Mouse (Mus musculus): ENCODE data around the gene Nfkb1.

DNA sequence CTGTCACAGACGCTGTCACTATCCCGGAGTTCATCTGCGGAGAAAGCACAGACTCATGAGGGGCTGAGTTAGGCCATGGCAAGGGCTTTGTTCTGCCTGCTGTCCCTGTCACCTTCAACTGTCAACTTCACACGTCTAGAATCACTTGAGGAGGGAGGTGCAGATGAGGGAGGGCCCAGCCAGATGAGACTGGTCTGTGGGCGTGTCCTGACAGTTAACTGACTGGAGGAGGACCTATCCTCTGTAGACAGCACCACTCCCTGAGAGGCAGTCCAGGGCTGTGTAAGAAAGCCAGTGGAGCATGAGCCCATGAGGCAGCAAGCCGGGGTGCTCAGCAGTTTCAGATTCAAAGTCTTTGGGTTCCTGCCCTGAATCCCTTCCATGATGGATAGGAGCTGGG is 105.9 kb downstream of the Nfkb1 start:
- TF ChIP-seq CTCF (IDR thresholded peaks at IDR 0.05) (no peak), EP300 (IDR thresholded peaks at IDR 0.05) (no peak)
